Mouse (Mus musculus) B cell, adult 62 days (primary cell): ENCODE results near the gene Akap12. TPM values are rescaled to one million over a fixed set of nuclear protein-coding genes. Genes with fewer than 3 reads are reported as not detected.

ENCODE experiments used
- total RNA-seq: library from RNA; stranded (reverse); gene quantifications from 4 replicates; pipeline ENCODE4 v1.2.4, GENCODE M21; 2023

Gene Akap12
- total RNA-seq: 16.6 to 21.0 TPM (median 18.7 TPM) in 4 replicates

DNA sequence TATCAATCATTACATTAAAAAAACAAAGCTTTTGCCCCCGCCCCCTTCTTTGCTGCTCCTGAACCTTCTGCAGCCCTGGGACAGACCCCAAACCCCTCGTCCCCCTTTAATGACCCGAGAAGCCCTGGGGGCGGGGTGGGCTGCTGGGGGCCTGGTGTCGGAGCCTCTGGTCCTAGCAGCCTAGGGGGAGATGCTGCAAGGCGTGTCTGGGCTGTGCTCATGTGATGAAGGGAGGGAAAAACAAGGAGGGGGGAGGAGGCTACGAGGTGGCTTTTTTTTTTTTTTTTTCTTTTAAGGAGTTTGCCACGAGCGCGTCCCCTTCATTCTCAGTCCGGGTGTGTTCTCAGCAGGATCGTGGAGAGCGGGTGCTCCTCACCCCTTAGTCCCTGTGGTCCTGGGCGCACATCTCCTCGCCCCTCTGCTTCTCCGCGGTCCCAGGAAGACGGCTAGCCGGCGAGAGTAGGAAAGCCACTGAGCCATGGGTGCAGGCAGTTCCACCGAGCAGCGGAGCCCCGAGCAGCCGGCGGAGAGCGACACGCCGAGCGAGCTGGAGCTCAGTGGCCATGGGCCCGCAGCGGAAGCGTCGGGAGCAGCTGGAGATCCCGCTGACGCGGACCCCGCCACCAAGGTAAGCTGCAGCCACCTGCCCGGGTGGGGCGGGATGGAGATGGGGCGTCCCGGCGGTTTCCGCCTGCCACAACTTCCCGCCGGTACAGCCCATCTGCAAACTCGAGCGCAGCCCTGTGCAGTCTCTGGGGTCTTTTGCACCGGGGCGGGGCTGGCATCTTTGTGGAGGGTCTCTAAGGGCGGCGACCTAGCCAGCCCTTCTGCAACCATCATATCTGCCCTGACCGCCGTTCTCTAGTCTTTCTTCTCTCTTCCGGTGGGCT, at the start of gene Akap12:
TSS of gene Akap12 (plus strand) at position 340 of the 890 bp plus-strand sequence.

DNA sequence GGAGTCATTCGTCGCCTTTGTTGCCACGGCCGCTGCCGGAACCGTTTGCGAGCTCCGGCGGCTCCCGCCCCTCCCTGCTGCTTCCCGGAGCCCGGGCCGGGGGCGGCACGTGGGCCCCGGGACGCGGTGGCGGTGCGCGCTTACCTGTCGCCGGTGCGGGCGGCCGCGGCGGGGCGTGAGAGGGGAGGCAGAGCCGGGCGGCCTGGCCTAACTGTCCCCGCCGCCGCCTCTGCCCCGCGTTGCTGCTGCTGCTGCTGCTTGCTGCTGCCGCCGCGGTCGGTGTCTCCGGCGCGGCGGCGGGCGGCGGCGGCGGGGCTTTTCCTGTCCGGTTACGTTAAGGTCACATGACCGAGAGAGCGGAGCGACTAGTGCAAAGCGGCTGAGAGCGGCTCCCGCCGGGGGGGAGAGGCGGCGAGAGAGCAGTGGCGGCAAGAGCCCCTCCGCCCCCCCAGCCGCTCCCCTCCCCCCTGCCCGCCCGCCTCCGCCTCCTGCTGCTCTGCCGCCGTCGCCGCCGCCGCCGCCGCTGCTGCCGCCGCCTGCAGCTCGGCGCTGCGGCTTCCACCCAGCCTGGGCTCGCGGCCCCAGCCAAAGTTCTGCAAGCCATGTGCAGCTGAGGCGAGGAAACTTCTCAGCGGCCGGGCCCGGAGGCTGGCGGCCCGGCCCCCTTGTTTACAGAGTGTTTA, 121.7 kb downstream of the Akap12 start, which contains the start of gene Zbtb2:
TSS of gene Zbtb2 (minus strand) at position 408 of the 683 bp plus-strand sequence.

Other genes starting within 250 kb of the Akap12 start
- gene Zbtb2, start 121.7 kb downstream of the Akap12 start, total RNA-seq: 31.5 to 35.5 TPM (median 32.2 TPM) in 4 replicates
- gene Rmnd1, start 166.0 kb downstream of the Akap12 start, total RNA-seq: 51.9 to 61.1 TPM (median 56.5 TPM) in 4 replicates
- 18.6 to 25.6 TPM (median 21.2 TPM) in 4 replicates for gene Armt1, start 166.1 kb downstream of the Akap12 start, total RNA-seq
- 0.27 to 0.69 TPM (median 0.41 TPM) in 3 of 4 replicates, not detected in the other for gene Ccdc170, start 216.1 kb downstream of the Akap12 start, total RNA-seq